Mouse (Mus musculus): Measurements from ENCODE around the gene Slamf7. TPM values are rescaled to one million over a fixed set of nuclear protein-coding genes. Genes with fewer than 3 reads are reported as not detected.

Gene Slamf7
- polyA plus RNA-seq, 1 experiment: not detected

- Histone ChIP-seq H3K79me3 (ENCODE audit: low read depth) (no peaks in the 10 kb centered on the region), H3K27me3 (ENCODE audit: control insufficient read depth, insufficient read depth, insufficient read length) (no peaks in the 10 kb centered on the region), H3K36me3 (ENCODE audit: control insufficient read depth, insufficient read depth) (no peaks in the 10 kb centered on the region), H3K4me3 (ENCODE audit: insufficient read depth, poor library complexity, severe bottlenecking) (no peak overlapping the region), H3ac (ENCODE audit: control insufficient read depth, insufficient read length, low read depth) (no peak overlapping the region), H3K79me2 (ENCODE audit: control insufficient read depth, insufficient read depth) (no peaks in the 10 kb centered on the region)
- no peak for TF ChIP-seq FOSL1 (IDR thresholded peaks at IDR 0.05; ENCODE audit: insufficient read depth, low read length, poor library complexity, severe bottlenecking)
- TF ChIP-seq MAX (IDR thresholded peaks at IDR 0.05): no peak
- TF ChIP-seq MYOG (IDR thresholded peaks at IDR 0.05; ENCODE audit: control insufficient read depth, extremely low read depth, insufficient read length): no peak
- no peak for TF ChIP-seq CTCF (IDR thresholded peaks at IDR 0.05; ENCODE audit: control insufficient read depth, insufficient read depth, insufficient read length)
- TF ChIP-seq CEBPB (IDR thresholded peaks at IDR 0.05; ENCODE audit: low read depth): no peak
- no peak for TF ChIP-seq USF1 (IDR thresholded peaks at IDR 0.05; ENCODE audit: low read depth)
- no peak for TF ChIP-seq MYOD1 (IDR thresholded peaks at IDR 0.05; ENCODE audit: control insufficient read depth, insufficient read length, low read depth)
These were observed 17.1 kb downstream of the Slamf7 start for GRCm38 (mm10) chr1:171635696-171636095.

DNA sequence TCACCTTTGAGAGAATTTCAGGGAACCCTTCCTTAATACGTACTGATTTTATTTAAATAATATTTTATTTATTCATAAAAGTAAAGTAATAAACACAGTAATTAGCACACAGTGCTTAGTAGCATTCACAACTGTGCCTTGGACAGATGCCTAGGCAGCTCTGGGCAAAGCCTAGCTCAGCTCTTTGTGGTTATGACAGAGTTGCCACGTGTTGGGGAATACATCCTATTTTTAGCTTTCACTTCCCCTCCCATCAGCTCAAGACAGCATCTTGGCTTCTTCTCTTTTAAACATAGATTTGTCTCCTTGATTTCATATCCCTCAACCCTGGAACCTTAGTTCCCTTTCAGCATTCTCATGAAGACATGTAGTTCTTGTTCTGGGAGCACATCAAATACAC lies 21.4 kb downstream of the Slamf7 start:
- Histone ChIP-seq H3K79me3 (ENCODE audit: low read depth) (no peaks in the 10 kb centered on the region), H3K4me3 (ENCODE audit: insufficient read depth, poor library complexity, severe bottlenecking) (no peak overlapping the region), H3K27me3 (ENCODE audit: control insufficient read depth, insufficient read depth, insufficient read length) (no peaks in the 10 kb centered on the region), H3ac (ENCODE audit: control insufficient read depth, insufficient read length, low read depth) (no peak overlapping the region), H3K36me3 (ENCODE audit: control insufficient read depth, insufficient read depth) (no peaks in the 10 kb centered on the region), H3K79me2 (ENCODE audit: control insufficient read depth, insufficient read depth) (no peaks in the 10 kb centered on the region)
- TF ChIP-seq CTCF (IDR thresholded peaks at IDR 0.05; ENCODE audit: control insufficient read depth, insufficient read depth, insufficient read length) (no peak), MYOD1 (IDR thresholded peaks at IDR 0.05; ENCODE audit: control insufficient read depth, insufficient read length, low read depth) (no peak), FOSL1 (IDR thresholded peaks at IDR 0.05; ENCODE audit: insufficient read depth, low read length, poor library complexity, severe bottlenecking) (no peak), CEBPB (IDR thresholded peaks at IDR 0.05; ENCODE audit: low read depth) (no peak), MYOG (IDR thresholded peaks at IDR 0.05; ENCODE audit: control insufficient read depth, extremely low read depth, insufficient read length) (no peak), MAX (IDR thresholded peaks at IDR 0.05) (no peak), USF1 (IDR thresholded peaks at IDR 0.05; ENCODE audit: low read depth) (no peak)

GRCm38 (mm10) chr1:171630912-171631311 lies 21.9 kb downstream of the Slamf7 start:
- no peak for TF ChIP-seq MYOG (IDR thresholded peaks at IDR 0.05; ENCODE audit: control insufficient read depth, extremely low read depth, insufficient read length)
- no peaks in the 10 kb centered on the region for H3K36me3 ChIP-seq (ENCODE audit: control insufficient read depth, insufficient read depth)
- H3K4me3 ChIP-seq (ENCODE audit: insufficient read depth, poor library complexity, severe bottlenecking): no peak overlapping the region
- H3K79me2 ChIP-seq (ENCODE audit: control insufficient read depth, insufficient read depth): no peaks in the 10 kb centered on the region
- no peaks in the 10 kb centered on the region for H3K27me3 ChIP-seq (ENCODE audit: control insufficient read depth, insufficient read depth, insufficient read length)
- H3ac ChIP-seq (ENCODE audit: control insufficient read depth, insufficient read length, low read depth): no peak overlapping the region
- no peaks in the 10 kb centered on the region for H3K79me3 ChIP-seq (ENCODE audit: low read depth)

DNA sequence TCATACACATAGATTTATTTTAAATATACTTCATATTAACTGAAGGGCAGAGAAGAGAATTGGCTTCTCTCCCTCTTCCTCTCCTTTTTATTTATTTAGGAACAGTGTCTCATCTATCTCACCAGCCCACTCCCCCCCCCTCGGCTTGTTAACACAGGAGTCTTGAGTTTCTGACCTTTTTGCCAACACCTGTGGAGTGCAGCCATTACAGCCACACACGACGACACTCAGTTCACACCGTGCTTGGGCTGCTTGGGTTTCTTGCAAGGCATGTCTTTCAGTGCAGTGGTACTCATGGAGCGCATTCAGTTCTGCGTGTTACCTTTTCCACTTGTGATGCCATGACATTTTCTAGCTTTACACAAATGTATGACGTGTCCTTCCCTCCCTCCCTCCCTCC lies 22.8 kb downstream of the Slamf7 start:
- TF ChIP-seq FOSL1 (IDR thresholded peaks at IDR 0.05; ENCODE audit: insufficient read depth, low read length, poor library complexity, severe bottlenecking) (no peak), MYOG (IDR thresholded peaks at IDR 0.05; ENCODE audit: control insufficient read depth, extremely low read depth, insufficient read length) (no peak), USF1 (IDR thresholded peaks at IDR 0.05; ENCODE audit: low read depth) (no peak), CTCF (IDR thresholded peaks at IDR 0.05; ENCODE audit: control insufficient read depth, insufficient read depth, insufficient read length) (no peak)
- Histone ChIP-seq H3ac (ENCODE audit: control insufficient read depth, insufficient read length, low read depth) (no peak overlapping the region), H3K79me3 (ENCODE audit: low read depth) (no peaks in the 10 kb centered on the region), H3K36me3 (ENCODE audit: control insufficient read depth, insufficient read depth) (no peaks in the 10 kb centered on the region), H3K79me2 (ENCODE audit: control insufficient read depth, insufficient read depth) (no peaks in the 10 kb centered on the region), H3K4me3 (ENCODE audit: insufficient read depth, poor library complexity, severe bottlenecking) (no peak overlapping the region), H3K27me3 (ENCODE audit: control insufficient read depth, insufficient read depth, insufficient read length) (no peaks in the 10 kb centered on the region)

DNA sequence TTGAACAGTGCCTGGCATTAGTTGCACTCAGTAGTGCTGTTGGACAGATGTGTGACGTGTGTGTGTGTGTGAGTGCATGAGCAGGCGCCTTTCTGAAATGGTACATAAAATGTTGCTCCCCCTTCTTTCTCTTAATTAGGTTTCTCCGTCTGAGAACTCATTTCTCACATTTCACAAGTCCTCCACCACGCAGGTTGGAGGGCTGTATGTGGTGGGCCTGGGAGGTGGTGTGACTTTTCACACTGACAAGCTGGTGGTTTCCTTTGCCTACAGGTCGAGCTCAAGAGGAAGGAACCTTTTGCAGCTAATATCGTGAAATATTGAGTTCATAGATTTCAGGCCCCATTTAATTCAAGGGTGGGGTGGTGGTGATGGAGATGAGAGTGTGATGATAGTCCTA lies 23.7 kb downstream of the Slamf7 start:
- no peaks in the 10 kb centered on the region for H3K79me2 ChIP-seq (ENCODE audit: control insufficient read depth, insufficient read depth)
- H3ac ChIP-seq (ENCODE audit: control insufficient read depth, insufficient read length, low read depth): no peak overlapping the region
- H3K27me3 ChIP-seq (ENCODE audit: control insufficient read depth, insufficient read depth, insufficient read length): no peaks in the 10 kb centered on the region
- no peak for TF ChIP-seq MYOD1 (IDR thresholded peaks at IDR 0.05; ENCODE audit: control insufficient read depth, insufficient read length, low read depth)
- no peak for TF ChIP-seq CEBPB (IDR thresholded peaks at IDR 0.05; ENCODE audit: low read depth)
- no peak for TF ChIP-seq CTCF (IDR thresholded peaks at IDR 0.05; ENCODE audit: control insufficient read depth, insufficient read depth, insufficient read length)
- TF ChIP-seq MYOG (IDR thresholded peaks at IDR 0.05; ENCODE audit: control insufficient read depth, extremely low read depth, insufficient read length): no peak
- no peak for TF ChIP-seq MAX (IDR thresholded peaks at IDR 0.05)
- TF ChIP-seq USF1 (IDR thresholded peaks at IDR 0.05; ENCODE audit: low read depth): no peak
- no peak for TF ChIP-seq FOSL1 (IDR thresholded peaks at IDR 0.05; ENCODE audit: insufficient read depth, low read length, poor library complexity, severe bottlenecking)
- no peak overlapping the region for H3K4me3 ChIP-seq (ENCODE audit: insufficient read depth, poor library complexity, severe bottlenecking)
- H3K36me3 ChIP-seq (ENCODE audit: control insufficient read depth, insufficient read depth): no peaks in the 10 kb centered on the region
- no peaks in the 10 kb centered on the region for H3K79me3 ChIP-seq (ENCODE audit: low read depth)

- H3K79me3 ChIP-seq (ENCODE audit: low read depth): no peaks in the 10 kb centered on the region
- no peak for TF ChIP-seq MAX (IDR thresholded peaks at IDR 0.05)
- no peak for TF ChIP-seq CEBPB (IDR thresholded peaks at IDR 0.05; ENCODE audit: low read depth)
- TF ChIP-seq MYOD1 (IDR thresholded peaks at IDR 0.05; ENCODE audit: control insufficient read depth, insufficient read length, low read depth): no peak
- TF ChIP-seq CTCF (IDR thresholded peaks at IDR 0.05; ENCODE audit: control insufficient read depth, insufficient read depth, insufficient read length): no peak
- no peak for TF ChIP-seq FOSL1 (IDR thresholded peaks at IDR 0.05; ENCODE audit: insufficient read depth, low read length, poor library complexity, severe bottlenecking)
- no peak for TF ChIP-seq MYOG (IDR thresholded peaks at IDR 0.05; ENCODE audit: control insufficient read depth, extremely low read depth, insufficient read length)
- no peak for TF ChIP-seq USF1 (IDR thresholded peaks at IDR 0.05; ENCODE audit: low read depth)
- H3K36me3 ChIP-seq (ENCODE audit: control insufficient read depth, insufficient read depth): no peaks in the 10 kb centered on the region
- H3K27me3 ChIP-seq (ENCODE audit: control insufficient read depth, insufficient read depth, insufficient read length): no peaks in the 10 kb centered on the region
- H3K79me2 ChIP-seq (ENCODE audit: control insufficient read depth, insufficient read depth): no peaks in the 10 kb centered on the region
- H3ac ChIP-seq (ENCODE audit: control insufficient read depth, insufficient read length, low read depth): no peak overlapping the region
- H3K4me3 ChIP-seq (ENCODE audit: insufficient read depth, poor library complexity, severe bottlenecking): no peak overlapping the region
These were observed 25.0 kb downstream of the Slamf7 start for GRCm38 (mm10) chr1:171627801-171628200.

Data from C2C12 (cell line).